Mouse (Mus musculus) granulocyte monocyte progenitor cell, adult 5-6 weeks (primary cell): ENCODE results near the gene Tns1. TPM values are rescaled to one million over a fixed set of nuclear protein-coding genes. Genes with fewer than 3 reads are reported as not detected.

Source experiments
- ATAC-seq: replicated peaks from 2 replicates; pipeline ENCODE4 v1.8.0; 2016; ENCODE audit warnings: mild to moderate bottlenecking, moderate TSS enrichment, inconsistent platforms; ENCODE audit not compliant: poor library complexity, severe bottlenecking
- total RNA-seq, 2 experiments: library from RNA; stranded (forward) in 1 of 2; stranded (reverse) in 1 of 2; fragments of 200-712, 200-1000 nt in 1 of 2; fragments of >200 nt in 1 of 2; fragmentation: Nextera tagmentation in 1 of 2; gene quantifications; 2 replicates each; pipeline ENCODE4 v1.2.3; 2014 to 2017

Tns1 gene
- total RNA-seq, 2 experiments from 2014 or later = 3.0 to 29.0 TPM

GRCm38 (mm10) chr1:74000191-74000651 is 124.0 kb downstream of the Tns1 start:
- no peak for ATAC-seq

- ATAC-seq = no peak
Measured at GRCm38 (mm10) chr1:73999533-73999932, 124.7 kb downstream of the Tns1 start.

- peak; percentile 57 for ATAC-seq
Measured at GRCm38 (mm10) chr1:73998925-73999375, 125.3 kb downstream of the Tns1 start.

GRCm38 (mm10) chr1:73998131-73998865 is 126.0 kb downstream of the Tns1 start:
- peak; percentile 6 for ATAC-seq

- ATAC-seq = no peak
Measured at GRCm38 (mm10) chr1:73997341-73997740, 126.9 kb downstream of the Tns1 start.

GRCm38 (mm10) chr1:73996650-73997049 is 127.6 kb downstream of the Tns1 start:
- no peak for ATAC-seq

GRCm38 (mm10) chr1:73996209-73996608 is 128.0 kb downstream of the Tns1 start:
- ATAC-seq = peak; percentile 66

- no peak for ATAC-seq
Measured at GRCm38 (mm10) chr1:73995063-73995810, 129.0 kb downstream of the Tns1 start.

GRCm38 (mm10) chr1:73993901-73994426 is 130.3 kb downstream of the Tns1 start:
- ATAC-seq = no peak

- ATAC-seq = no peak
Measured at GRCm38 (mm10) chr1:73993279-73993678, 131.0 kb downstream of the Tns1 start.

GRCm38 (mm10) chr1:73992201-73992938 is 131.9 kb downstream of the Tns1 start:
- ATAC-seq = no peak

- ATAC-seq = no peak
Measured at GRCm38 (mm10) chr1:73991226-73991625, 133.0 kb downstream of the Tns1 start.

GRCm38 (mm10) chr1:73990024-73990423 is 134.2 kb downstream of the Tns1 start:
- no peak for ATAC-seq

- no peak for ATAC-seq
Measured at GRCm38 (mm10) chr1:73987705-73988201, 136.5 kb downstream of the Tns1 start.

GRCm38 (mm10) chr1:73986268-73987045 is 137.8 kb downstream of the Tns1 start:
- ATAC-seq = peak; percentile 69

GRCm38 (mm10) chr1:73985611-73986010 is 138.6 kb downstream of the Tns1 start:
- no peak for ATAC-seq

GRCm38 (mm10) chr1:73979214-73979613 is 145.0 kb downstream of the Tns1 start:
- ATAC-seq = no peak

- no peak for ATAC-seq
Measured at GRCm38 (mm10) chr1:73978576-73978975, 145.7 kb downstream of the Tns1 start.

GRCm38 (mm10) chr1:73973992-73974391 is 150.3 kb downstream of the Tns1 start:
- no peak for ATAC-seq

GRCm38 (mm10) chr1:73972726-73973125 is 151.5 kb downstream of the Tns1 start:
- ATAC-seq = no peak
